Comparison of ENCODE assay signal across 19 mouse cellular contexts in the genomic region with DNA sequence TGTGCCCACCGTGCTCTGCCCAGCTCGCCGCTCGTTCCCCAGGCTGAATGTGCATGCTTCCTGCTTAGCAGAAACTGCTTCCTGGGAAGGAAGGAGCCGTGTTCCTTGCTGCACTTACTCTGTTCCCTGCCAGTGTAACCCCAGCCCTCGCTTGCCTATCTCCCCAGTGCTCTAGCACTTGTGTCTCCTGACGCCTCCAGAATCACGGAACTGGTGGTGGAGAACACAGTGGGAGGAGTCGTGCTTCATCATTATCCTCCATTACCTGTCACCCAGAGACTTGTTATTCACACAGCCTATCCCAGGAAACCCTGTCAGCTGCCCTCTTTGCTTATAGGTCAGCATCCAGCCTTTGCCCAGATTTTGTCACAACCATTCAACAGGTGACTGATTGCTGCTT.
DNase-seq lines count a peak whose midpoint lies in the region; TF ChIP-seq lines count a peak whose summit lies in the region.
"Had no signal": no experiment of that assay in that cellular context is flagged by ENCODE, and none has a peak within 500 bp of the region (broad histone marks: within the 10 kb centered on the region; RNA-seq: fewer than 3 reads in every experiment).

No protein-coding gene starts in this region.

- intact Hi-C loops in left cerebral cortex, adult 2 months (cut with DNase I) = no loop called here
- intact Hi-C loops in left cerebral cortex, postnatal 10 days (cut with DNase I) = no loop called here

- DNase-seq in left cerebral cortex, adult 2 months (ENCODE audit: extremely low spot score in 1 of 2, low spot score in 2 of 2) = peak in 1 of 2 experiments; percentile 17
- DNase-seq in left cerebral cortex, postnatal 10 days (ENCODE audit: extremely low spot score in 1 of 2, low spot score in 2 of 2) = no peak
- DNase-seq in right cerebral cortex, adult 18-20 months = peak; percentile 63
- DNase-seq in right cerebral cortex, postnatal 25 days = no peak
- no peak for DNase-seq in gastrocnemius, adult 18-20 months (ENCODE audit: low spot score)
- DNase-seq: adrenal gland, adult 2 months; adrenal gland, postnatal 14 days; cerebellum, adult 11-12 months; cerebellum, adult 8-10 months; cerebellum, postnatal 10 days; cerebellum, postnatal 36 days; gastrocnemius, adult 2 months; gastrocnemius, postnatal 14 days; heart, adult 11 months had no signal

- TF ChIP-seq POLR2A in olfactory bulb, adult 2 months (IDR thresholded peaks at IDR 0.05; ENCODE audit: insufficient read depth, low read depth, low read length) = no peak

- peak overlapping the region; percentile 54; the same call in 1 of the 2 replicates for H3K27ac ChIP-seq in left cerebral cortex, adult 2 months
- peak overlapping the region; percentile 93 for H3K27ac ChIP-seq in olfactory bulb, adult 2 months (ENCODE audit: insufficient read depth, low read depth, low read length)
- H3K27ac ChIP-seq: forebrain, embryonic 10.5 days; forebrain, embryonic 13.5 days; gastrocnemius, adult 2 months; hindbrain, embryonic 12.5 days; hindbrain, embryonic 15.5 days had no signal

- peaks cover 38% of the 10 kb centered on the region for H3K4me1 ChIP-seq in olfactory bulb, adult 2 months (ENCODE audit: control insufficient read depth, insufficient read depth, low read length)
- H3K4me1 ChIP-seq: forebrain, embryonic 10.5 days; forebrain, embryonic 13.5 days; hindbrain, embryonic 15.5 days had no signal

- WGBS in olfactory bulb, adult 2 months = 61% methylated on average over 9 of the region's 9 CpGs

- TF ChIP-seq CTCF in left cerebral cortex, adult 2 months (IDR thresholded peaks at IDR 0.05) = no peak
- TF ChIP-seq CTCF in olfactory bulb, adult 2 months (IDR thresholded peaks at IDR 0.05; ENCODE audit: insufficient read depth, low read depth, low read length) = no peak

- no peak overlapping the region for H3K4me3 ChIP-seq in left cerebral cortex, adult 2 months
- H3K4me3 ChIP-seq in olfactory bulb, adult 2 months (ENCODE audit: insufficient read depth, low read depth, low read length) = no peak overlapping the region
- H3K4me3 ChIP-seq: forebrain, embryonic 10.5 days; forebrain, embryonic 13.5 days; gastrocnemius, adult 2 months; hindbrain, embryonic 12.5 days; hindbrain, embryonic 15.5 days had no signal
